Mouse (Mus musculus) T-helper 2 cell (primary cell): ENCODE results near the gene Cyp2b9.
"Not testable (repeated sequence)": the region's sequence is repeated elsewhere in the genome, so short reads cannot be mapped to it uniquely, and the experiment has no call there.

Experiments used
- in situ Hi-C: fragments of 300-600 bp; cut with MboI, MseI; formaldehyde crosslinking; loops from one replicate; pipeline ENCODE4 v1.15.1; 2025; ENCODE audit warnings: high pct_unique_total_duplicates

Cyp2b9 gene

GRCm38 (mm10) chr7:26173111-26173510 lies at the start of gene Cyp2b9:
Gene Cyp2b9 (plus strand): TSS chr7:26173411.
- in situ Hi-C loops = loop anchor here (5.0 kb wide), 1 partner anchor 111 kb away; the partner anchor contains the start of gene Cyp2b13

- in situ Hi-C loops = not testable (repeated sequence)
Measured at GRCm38 (mm10) chr7:26139623-26140022, 33.6 kb upstream of the Cyp2b9 start.

- in situ Hi-C loops = not testable (repeated sequence)
Measured at GRCm38 (mm10) chr7:26143657-26144056, 29.6 kb upstream of the Cyp2b9 start.

GRCm38 (mm10) chr7:26168765-26169536 lies 4.3 kb upstream of the Cyp2b9 start:
- in situ Hi-C loops = not testable (repeated sequence)

- in situ Hi-C loops = no loop called here
Measured at GRCm38 (mm10) chr7:26201083-26201482, 27.9 kb downstream of the Cyp2b9 start.

GRCm38 (mm10) chr7:26260034-26260433 lies 86.8 kb downstream of the Cyp2b9 start, which contains the start of gene Vmn1r184:
Gene Vmn1r184 (plus strand): TSS chr7:26260334.
- in situ Hi-C loops = loop anchor here (5.0 kb wide), 1 partner anchor 357 kb away; the partner anchor contains the start of gene Vmn1r185
